Mouse (Mus musculus) thymus, adult 2 months (tissue): ENCODE results near the gene Plcb2.

Source experiments
- CTCF ChIP-seq: fragments of 200-500 bp; IDR thresholded peaks from 2 replicates; pipeline ENCODE4 v1.5.1; 2012; ENCODE audit warnings: mild to moderate bottlenecking, control low read depth, low read length, moderate library complexity, borderline replicate concordance; ENCODE audit not compliant: control insufficient read depth, poor library complexity, insufficient read depth; ENCODE audit errors: extremely low read depth
- POLR2A ChIP-seq: fragments of 200-500 bp; IDR thresholded peaks from 2 replicates; pipeline ENCODE4 v1.6.1; 2012; ENCODE audit warnings: mild to moderate bottlenecking, low read length, control low read depth, moderate library complexity; ENCODE audit not compliant: control insufficient read depth, poor library complexity, insufficient read depth; ENCODE audit errors: extremely low read depth

- TF ChIP-seq CTCF (no peak), POLR2A (no peak)
Measured at GRCm38 (mm10) chr2:118689875-118690274, 38.4 kb downstream of the Plcb2 start.
